Mouse (Mus musculus) embryonic facial prominence, embryonic 15.5 days (tissue): ENCODE results near the gene Itih5. TPM values are rescaled to one million over a fixed set of nuclear protein-coding genes. Genes with fewer than 3 reads are reported as not detected.

ENCODE experiments used
- ATAC-seq: fragments of 200-750 bp; cut with Nextera tagmentation; 2 replicates; pipeline ENCODE4 v1.8.0; 2017; ENCODE audit warnings: low read depth, moderate TSS enrichment; ENCODE audit not compliant: insufficient number of reproducible peaks, low FRiP score, low TSS enrichment
- H3K27ac ChIP-seq: fragments of 300-500 bp; sonication (generic); replicated peaks from 2 replicates; pipeline ENCODE4 v1.5.1; 2015; ENCODE audit warnings: mild to moderate bottlenecking, inconsistent platforms
- H3K27me3 ChIP-seq: fragments of 300-500 bp; sonication (generic); 2 replicates; pipeline ENCODE4 v1.6.1; 2015; ENCODE audit warnings: inconsistent platforms
- H3K36me3 ChIP-seq: fragments of 300-500 bp; sonication (generic); 2 replicates; pipeline ENCODE4 v1.6.1; 2015; ENCODE audit warnings: mild to moderate bottlenecking, inconsistent platforms
- H3K4me1 ChIP-seq: fragments of 300-500 bp; sonication (generic); 2 replicates; pipeline ENCODE4 v1.6.1; 2015; ENCODE audit warnings: inconsistent platforms
- H3K4me2 ChIP-seq: fragments of 300-500 bp; sonication (generic); replicated peaks from 2 replicates; pipeline ENCODE4 v1.6.1; 2015; ENCODE audit warnings: mild to moderate bottlenecking, inconsistent platforms
- H3K4me3 ChIP-seq: fragments of 300-500 bp; sonication (generic); replicated peaks from 2 replicates; pipeline ENCODE4 v1.5.1; 2015; ENCODE audit warnings: mild to moderate bottlenecking, inconsistent platforms
- H3K9ac ChIP-seq: fragments of 300-500 bp; sonication (generic); 2 replicates; pipeline ENCODE4 v1.6.1; 2015; ENCODE audit warnings: inconsistent platforms
- H3K9me3 ChIP-seq: fragments of 300-500 bp; sonication (generic); replicated peaks from 2 replicates; pipeline ENCODE4 v1.6.1; 2016; ENCODE audit warnings: inconsistent platforms
- WGBS: fragments of 180-500 bp; shearing (Covaris S2); methylation state at CpG from one replicate; pipeline ENCODE4 v1.1.7; 2015; 5-methylcytosine and 5-hydroxymethylcytosine counted together
- polyA plus RNA-seq: library from polyadenylated mRNA; unstranded; fragments of >200 nt; fragmentation: Nextera tagmentation; extraction: Ambion mirVana; gene quantifications from 2 replicates; pipeline ENCODE4 v1.2.1, GENCODE M21; 2015

The Itih5 gene
- polyA plus RNA-seq, 1 experiment from 2014 or later, result 13.2 TPM

GRCm38 (mm10) chr2:10168016-10168415 is 14.6 kb downstream of the Itih5 start:
- H3K27ac ChIP-seq, result no peak overlapping the region
- no peak overlapping the region for H3K4me2 ChIP-seq
- H3K27me3 ChIP-seq, result no peaks in the 10 kb centered on the region
- no peaks in the 10 kb centered on the region for H3K36me3 ChIP-seq
- 24% methylated on average over 8 of the region's 8 CpGs for WGBS
- no peak overlapping the region for H3K9ac ChIP-seq
- ATAC-seq, result no peak
- no peak overlapping the region for H3K4me3 ChIP-seq
- H3K4me1 ChIP-seq, result peaks cover 20% of the 10 kb centered on the region
- H3K9me3 ChIP-seq, result no peaks in the 10 kb centered on the region

- H3K4me1 ChIP-seq, result peaks cover 17% of the 10 kb centered on the region
- H3K27ac ChIP-seq, result no peak overlapping the region
- ATAC-seq, result no peak
- no peak overlapping the region for H3K4me3 ChIP-seq
- H3K9ac ChIP-seq, result no peak overlapping the region
- H3K4me2 ChIP-seq, result no peak overlapping the region
- no peaks in the 10 kb centered on the region for H3K36me3 ChIP-seq
- H3K27me3 ChIP-seq, result no peaks in the 10 kb centered on the region
- no peaks in the 10 kb centered on the region for H3K9me3 ChIP-seq
- WGBS, result 88% methylated on average over 16 of the region's 16 CpGs
These were observed 16.6 kb downstream of the Itih5 start for GRCm38 (mm10) chr2:10169991-10170390.

GRCm38 (mm10) chr2:10193553-10193952 is 40.2 kb downstream of the Itih5 start:
- H3K4me2 ChIP-seq, result no peak overlapping the region
- no peak overlapping the region for H3K9ac ChIP-seq
- no peak overlapping the region for H3K27ac ChIP-seq
- H3K4me3 ChIP-seq, result no peak overlapping the region
- WGBS, result 51% methylated on average over 3 of the region's 3 CpGs
- H3K4me1 ChIP-seq, result no peaks in the 10 kb centered on the region
- H3K9me3 ChIP-seq, result no peaks in the 10 kb centered on the region
- no peaks in the 10 kb centered on the region for H3K27me3 ChIP-seq
- ATAC-seq, result no peak
- no peaks in the 10 kb centered on the region for H3K36me3 ChIP-seq

GRCm38 (mm10) chr2:10195162-10195561 is 41.8 kb downstream of the Itih5 start:
- H3K36me3 ChIP-seq, result no peaks in the 10 kb centered on the region
- H3K4me1 ChIP-seq, result no peaks in the 10 kb centered on the region
- no peak for ATAC-seq
- H3K27me3 ChIP-seq, result no peaks in the 10 kb centered on the region
- 78% methylated on average over 3 of the region's 3 CpGs for WGBS
- no peak overlapping the region for H3K27ac ChIP-seq
- H3K4me3 ChIP-seq, result no peak overlapping the region
- no peak overlapping the region for H3K4me2 ChIP-seq
- H3K9me3 ChIP-seq, result no peaks in the 10 kb centered on the region
- no peak overlapping the region for H3K9ac ChIP-seq

- no peaks in the 10 kb centered on the region for H3K9me3 ChIP-seq
- no peaks in the 10 kb centered on the region for H3K4me1 ChIP-seq
- no peak overlapping the region for H3K27ac ChIP-seq
- H3K36me3 ChIP-seq, result no peaks in the 10 kb centered on the region
- no peaks in the 10 kb centered on the region for H3K27me3 ChIP-seq
- H3K4me2 ChIP-seq, result no peak overlapping the region
- 69% methylated on average over 2 of the region's 2 CpGs for WGBS
- H3K4me3 ChIP-seq, result no peak overlapping the region
- H3K9ac ChIP-seq, result no peak overlapping the region
- no peak for ATAC-seq
These were observed 46.0 kb downstream of the Itih5 start for GRCm38 (mm10) chr2:10199326-10199725.

GRCm38 (mm10) chr2:10200736-10201285 is 47.4 kb downstream of the Itih5 start:
- no peak overlapping the region for H3K9ac ChIP-seq
- H3K4me3 ChIP-seq, result no peak overlapping the region
- no peaks in the 10 kb centered on the region for H3K9me3 ChIP-seq
- H3K27me3 ChIP-seq, result no peaks in the 10 kb centered on the region
- 48% methylated on average over 3 of the region's 3 CpGs for WGBS
- no peaks in the 10 kb centered on the region for H3K4me1 ChIP-seq
- no peaks in the 10 kb centered on the region for H3K36me3 ChIP-seq
- H3K27ac ChIP-seq, result no peak overlapping the region
- H3K4me2 ChIP-seq, result no peak overlapping the region
- ATAC-seq, result no peak

- ATAC-seq, result no peak; the same call in 1 of the 2 replicates
These were observed 50.9 kb downstream of the Itih5 start for GRCm38 (mm10) chr2:10204301-10204700.

GRCm38 (mm10) chr2:10213468-10213867 is 60.1 kb downstream of the Itih5 start:
- no peak overlapping the region for H3K9ac ChIP-seq
- no peaks in the 10 kb centered on the region for H3K36me3 ChIP-seq
- H3K4me2 ChIP-seq, result no peak overlapping the region
- H3K9me3 ChIP-seq, result no peaks in the 10 kb centered on the region
- no peaks in the 10 kb centered on the region for H3K27me3 ChIP-seq
- no peaks in the 10 kb centered on the region for H3K4me1 ChIP-seq
- no peak overlapping the region for H3K4me3 ChIP-seq
- H3K27ac ChIP-seq, result no peak overlapping the region
- WGBS, result 80% methylated on average over 12 of the region's 12 CpGs
- ATAC-seq, result no peak

More at GRCm38 (mm10) chr2:10204301-10204700, 50.9 kb downstream of the Itih5 start:
- Histone ChIP-seq H3K27ac (no peak overlapping the region), H3K27me3 (no peaks in the 10 kb centered on the region), H3K9me3 (no peaks in the 10 kb centered on the region), H3K36me3 (no peaks in the 10 kb centered on the region), H3K4me1 (no peaks in the 10 kb centered on the region), H3K4me2 (no peak overlapping the region), H3K9ac (no peak overlapping the region), H3K4me3 (no peak overlapping the region)
- 58% methylated on average over 3 of the region's 3 CpGs for WGBS

GRCm38 (mm10) chr2:10215876-10216565 is 62.6 kb downstream of the Itih5 start:
- 79% methylated on average over 7 of the region's 7 CpGs for WGBS

GRCm38 (mm10) chr2:10216566-10217247 is 63.3 kb downstream of the Itih5 start:
- WGBS, result 38% methylated on average over 7 of the region's 7 CpGs
- Histone ChIP-seq H3K9ac (no peak overlapping the region), H3K4me3 (no peak overlapping the region), H3K9me3 (no peaks in the 10 kb centered on the region), H3K4me2 (no peak overlapping the region), H3K27me3 (no peaks in the 10 kb centered on the region), H3K4me1 (no peaks in the 10 kb centered on the region), H3K27ac (no peak overlapping the region), H3K36me3 (no peaks in the 10 kb centered on the region)
- ATAC-seq, result no peak

More at GRCm38 (mm10) chr2:10215876-10216565, 62.6 kb downstream of the Itih5 start:
- ATAC-seq, result no peak
- Histone ChIP-seq H3K9ac (no peak overlapping the region), H3K4me3 (no peak overlapping the region), H3K36me3 (no peaks in the 10 kb centered on the region), H3K27ac (no peak overlapping the region), H3K4me2 (no peak overlapping the region), H3K4me1 (no peaks in the 10 kb centered on the region), H3K27me3 (no peaks in the 10 kb centered on the region), H3K9me3 (no peaks in the 10 kb centered on the region)

GRCm38 (mm10) chr2:10221862-10222261 is 68.5 kb downstream of the Itih5 start:
- no peak for ATAC-seq
- WGBS, result 84% methylated on average over 4 of the region's 4 CpGs
- Histone ChIP-seq H3K9ac (no peak overlapping the region), H3K27ac (no peak overlapping the region), H3K4me1 (no peaks in the 10 kb centered on the region), H3K27me3 (no peaks in the 10 kb centered on the region), H3K36me3 (no peaks in the 10 kb centered on the region), H3K9me3 (no peaks in the 10 kb centered on the region), H3K4me2 (no peak overlapping the region), H3K4me3 (no peak overlapping the region)
